Mouse (Mus musculus): ENCODE data around the gene Phldb2. TPM values are rescaled to one million over a fixed set of nuclear protein-coding genes. Genes with fewer than 3 reads are reported as not detected.

The Phldb2 gene
- total and polyA plus RNA-seq, 3 experiments, result 0.55 TPM; not detected in 2

- Histone ChIP-seq H3K4me3 (ENCODE audit: low read depth, low read length) (no peak overlapping the region), H3K27me3 (ENCODE audit: insufficient read depth, low read length) (no peaks in the 10 kb centered on the region), H3K9me3 (replicated peaks) (peaks cover 8% of the 10 kb centered on the region; the same call in 1 of the 2 replicates), H3K36me3 (replicated peaks) (no peaks in the 10 kb centered on the region), H3K4me1 (ENCODE audit: insufficient read depth, low read depth, low read length) (no peaks in the 10 kb centered on the region)
- ATAC-seq (ENCODE audit: extremely low read depth, insufficient number of reproducible peaks, low FRiP score, poor library complexity, severe bottlenecking), result no peak
- DNase-seq (ENCODE audit: low spot score), result no peak
- TF ChIP-seq TAL1 (conservative IDR thresholded peaks at IDR 0.05; ENCODE audit: low read depth, low read length) (no peak), CTCF (IDR thresholded peaks at IDR 0.05; ENCODE audit: low read depth, low read length) (no peak), GATA2 (IDR thresholded peaks at IDR 0.05; ENCODE audit: borderline replicate concordance, low read depth, low read length) (no peak)
These were observed 16.9 kb downstream of the Phldb2 start for GRCm38 (mm10) chr16:45936521-45936920.

- no peaks in the 10 kb centered on the region for H3K36me3 ChIP-seq (replicated peaks)
- no peak for TF ChIP-seq CTCF (IDR thresholded peaks at IDR 0.05; ENCODE audit: low read depth, low read length)
- no peak for TF ChIP-seq GATA2 (IDR thresholded peaks at IDR 0.05; ENCODE audit: borderline replicate concordance, low read depth, low read length)
- TF ChIP-seq GATA1 (IDR thresholded peaks at IDR 0.05; ENCODE audit: borderline replicate concordance, low read length), result no peak
- TF ChIP-seq POLR2AphosphoS5 (IDR thresholded peaks at IDR 0.05; ENCODE audit: insufficient replicate concordance, low read depth, low read length), result no peak
- no peak for TF ChIP-seq TAL1 (conservative IDR thresholded peaks at IDR 0.05; ENCODE audit: low read depth, low read length)
- DNase-seq (ENCODE audit: low spot score), result no peak
- no peak overlapping the region for H3K4me3 ChIP-seq (ENCODE audit: low read depth, low read length)
- no peak for ATAC-seq (ENCODE audit: extremely low read depth, insufficient number of reproducible peaks, low FRiP score, poor library complexity, severe bottlenecking)
- H3K9me3 ChIP-seq (replicated peaks), result peaks cover 8% of the 10 kb centered on the region; the same call in 1 of the 2 replicates
- H3K4me1 ChIP-seq (ENCODE audit: insufficient read depth, low read depth, low read length), result no peaks in the 10 kb centered on the region
- no peaks in the 10 kb centered on the region for H3K27me3 ChIP-seq (ENCODE audit: insufficient read depth, low read length)
These were observed 17.4 kb downstream of the Phldb2 start for GRCm38 (mm10) chr16:45935956-45936483.

- no peak overlapping the region for H3K4me3 ChIP-seq (ENCODE audit: low read depth, low read length)
- no peaks in the 10 kb centered on the region for H3K36me3 ChIP-seq (replicated peaks)
- H3K4me1 ChIP-seq (ENCODE audit: insufficient read depth, low read depth, low read length), result no peaks in the 10 kb centered on the region
- ATAC-seq (ENCODE audit: extremely low read depth, insufficient number of reproducible peaks, low FRiP score, poor library complexity, severe bottlenecking) (no peak), DNase-seq (ENCODE audit: low spot score) (no peak)
- H3K27me3 ChIP-seq (ENCODE audit: insufficient read depth, low read length), result no peaks in the 10 kb centered on the region
- peaks cover 6% of the 10 kb centered on the region; the same call in 1 of the 2 replicates for H3K9me3 ChIP-seq (replicated peaks)
- TF ChIP-seq CTCF (IDR thresholded peaks at IDR 0.05; ENCODE audit: low read depth, low read length) (no peak), POLR2AphosphoS5 (IDR thresholded peaks at IDR 0.05; ENCODE audit: insufficient replicate concordance, low read depth, low read length) (no peak), GATA2 (IDR thresholded peaks at IDR 0.05; ENCODE audit: borderline replicate concordance, low read depth, low read length) (no peak)
These were observed 18.5 kb downstream of the Phldb2 start for GRCm38 (mm10) chr16:45934721-45935407.

DNA sequence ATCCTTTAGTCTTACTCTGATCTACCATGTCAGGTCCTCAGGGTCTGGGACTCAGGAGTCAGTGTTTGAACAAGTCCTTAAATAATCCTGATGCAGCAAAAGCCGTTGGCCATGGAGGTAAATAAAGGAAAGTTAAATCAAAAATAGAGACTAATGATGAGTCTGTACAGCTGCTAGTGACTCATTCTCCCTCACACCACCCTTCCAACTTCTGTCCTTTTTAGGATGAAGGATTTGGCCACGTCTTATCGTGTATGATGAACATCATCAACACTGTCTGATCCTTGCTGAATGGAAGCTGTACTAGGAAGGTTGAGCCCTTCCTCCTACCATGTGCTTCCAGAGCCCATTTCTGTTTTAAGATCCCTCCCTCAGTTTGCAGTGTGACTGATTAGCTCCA lies 23.1 kb downstream of the Phldb2 start:
- Histone ChIP-seq H3K36me3 (replicated peaks) (no peaks in the 10 kb centered on the region), H3K27me3 (ENCODE audit: insufficient read depth, low read length) (no peaks in the 10 kb centered on the region), H3K9me3 (replicated peaks) (peaks cover 7% of the 10 kb centered on the region; the same call in 1 of the 2 replicates), H3K4me3 (ENCODE audit: low read depth, low read length) (no peak overlapping the region), H3K4me1 (ENCODE audit: insufficient read depth, low read depth, low read length) (no peaks in the 10 kb centered on the region)
- TF ChIP-seq GATA1 (IDR thresholded peaks at IDR 0.05; ENCODE audit: borderline replicate concordance, low read length) (no peak), TAL1 (conservative IDR thresholded peaks at IDR 0.05; ENCODE audit: low read depth, low read length) (no peak), CTCF (IDR thresholded peaks at IDR 0.05; ENCODE audit: low read depth, low read length) (no peak), POLR2AphosphoS5 (IDR thresholded peaks at IDR 0.05; ENCODE audit: insufficient replicate concordance, low read depth, low read length) (no peak), GATA2 (IDR thresholded peaks at IDR 0.05; ENCODE audit: borderline replicate concordance, low read depth, low read length) (no peak)
- DNase-seq (ENCODE audit: low spot score) (no peak), ATAC-seq (ENCODE audit: extremely low read depth, insufficient number of reproducible peaks, low FRiP score, poor library complexity, severe bottlenecking) (no peak)

- Histone ChIP-seq H3K9me3 (replicated peaks) (peaks cover 11% of the 10 kb centered on the region; the same call in 1 of the 2 replicates), H3K36me3 (replicated peaks) (no peaks in the 10 kb centered on the region), H3K4me3 (ENCODE audit: low read depth, low read length) (no peak overlapping the region), H3K4me1 (ENCODE audit: insufficient read depth, low read depth, low read length) (no peaks in the 10 kb centered on the region), H3K27me3 (ENCODE audit: insufficient read depth, low read length) (no peaks in the 10 kb centered on the region)
- DNase-seq (ENCODE audit: low spot score) (no peak), ATAC-seq (ENCODE audit: extremely low read depth, insufficient number of reproducible peaks, low FRiP score, poor library complexity, severe bottlenecking) (no peak)
- TF ChIP-seq GATA1 (IDR thresholded peaks at IDR 0.05; ENCODE audit: borderline replicate concordance, low read length), result no peak
These were observed 25.3 kb downstream of the Phldb2 start for GRCm38 (mm10) chr16:45928090-45928489.

DNA sequence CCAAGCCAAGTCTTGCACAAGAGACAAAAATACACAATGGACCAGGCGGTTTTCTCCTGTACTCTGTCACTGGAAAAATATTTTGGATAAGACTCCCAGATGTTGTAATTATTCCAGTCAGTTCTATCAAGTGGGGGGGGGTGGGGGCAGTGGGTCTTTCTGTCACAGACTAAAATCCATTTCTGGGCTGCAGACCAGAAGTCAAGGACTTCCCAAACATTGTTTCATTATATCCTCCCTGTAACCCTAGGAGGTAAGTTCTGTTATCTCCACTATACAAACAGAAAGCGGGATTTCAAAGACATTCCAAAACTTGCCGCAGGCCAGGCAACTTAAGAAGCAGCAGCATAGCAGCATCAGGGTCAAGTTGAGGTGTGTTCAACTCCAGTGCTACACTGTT lies 25.8 kb downstream of the Phldb2 start:
- ATAC-seq (ENCODE audit: extremely low read depth, insufficient number of reproducible peaks, low FRiP score, poor library complexity, severe bottlenecking), result no peak
- TF ChIP-seq GATA2 (IDR thresholded peaks at IDR 0.05; ENCODE audit: borderline replicate concordance, low read depth, low read length) (no peak), POLR2AphosphoS5 (IDR thresholded peaks at IDR 0.05; ENCODE audit: insufficient replicate concordance, low read depth, low read length) (no peak), TAL1 (conservative IDR thresholded peaks at IDR 0.05; ENCODE audit: low read depth, low read length) (no peak), CTCF (IDR thresholded peaks at IDR 0.05; ENCODE audit: low read depth, low read length) (no peak), GATA1 (IDR thresholded peaks at IDR 0.05; ENCODE audit: borderline replicate concordance, low read length) (no peak)

More for the DNA sequence above, 25.8 kb downstream of the Phldb2 start:
- Histone ChIP-seq H3K36me3 (replicated peaks) (no peaks in the 10 kb centered on the region), H3K27me3 (ENCODE audit: insufficient read depth, low read length) (no peaks in the 10 kb centered on the region), H3K9me3 (replicated peaks) (peaks cover 11% of the 10 kb centered on the region; the same call in 1 of the 2 replicates), H3K4me3 (ENCODE audit: low read depth, low read length) (no peak overlapping the region), H3K4me1 (ENCODE audit: insufficient read depth, low read depth, low read length) (no peaks in the 10 kb centered on the region)
- DNase-seq (ENCODE audit: low spot score), result no peak
